Comparison of ENCODE assay signal across 9 mouse cellular contexts in the genomic region with DNA sequence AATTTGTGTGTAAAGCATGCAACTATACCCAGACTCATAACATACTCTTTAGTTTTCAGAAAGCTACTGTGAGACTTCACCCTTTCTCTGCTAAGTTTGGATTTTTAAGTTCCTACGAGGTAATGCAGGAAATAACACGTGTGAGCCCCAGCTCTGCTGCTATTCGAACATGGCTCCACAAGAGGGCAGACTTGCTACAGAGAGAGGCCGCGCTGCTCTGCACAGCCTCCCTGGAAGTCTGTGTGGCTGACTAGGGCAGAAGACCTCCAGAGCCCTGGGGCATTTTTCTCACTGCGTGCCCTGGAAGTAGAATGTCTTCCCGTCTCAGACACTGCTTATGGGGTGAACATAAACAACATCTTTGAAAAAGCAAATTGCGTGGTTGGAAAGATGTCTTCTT.
DNase-seq lines count a peak whose midpoint lies in the region; ATAC-seq lines count a peak whose summit lies in the region.
"Had no signal": no experiment of that assay in that cellular context is flagged by ENCODE, and none has a peak within 500 bp of the region (broad histone marks: within the 10 kb centered on the region; RNA-seq: fewer than 3 reads in every experiment).

No protein-coding gene starts in this region.

- H3K9me3 ChIP-seq in heart, embryonic 10.5 days = no peaks in the 10 kb centered on the region
- no peaks in the 10 kb centered on the region for H3K9me3 ChIP-seq in midbrain, embryonic 15.5 days

- no peak overlapping the region for H3K27ac ChIP-seq in heart, embryonic 10.5 days
- H3K27ac ChIP-seq in midbrain, embryonic 15.5 days = no peak overlapping the region

- peak; percentile 79 for DNase-seq in heart, embryonic 10.5 days (ENCODE audit: low spot score)
- no peak for DNase-seq in heart, adult 8-10 months (ENCODE audit: low spot score)
- DNase-seq in brain, adult 2 months (ENCODE audit: low read depth, low spot score) = peak; percentile 78
- peak; percentile 1 for DNase-seq in fibroblast of lung, adult 2 months (ENCODE audit: low read depth)
- DNase-seq in induced T-regulatory cell, adult 2 months (ENCODE audit: low read depth) = peak; percentile 0
- DNase-seq in left cerebral cortex, postnatal 10 days (ENCODE audit: extremely low spot score in 1 of 2, low spot score in 2 of 2) = peak; percentile 49 to 63
- DNase-seq in testis, postnatal 10 days (ENCODE audit: low spot score) = peak; percentile 69

- H3K4me1 ChIP-seq in heart, embryonic 10.5 days = no peaks in the 10 kb centered on the region
- no peaks in the 10 kb centered on the region for H3K4me1 ChIP-seq in midbrain, embryonic 15.5 days
- H3K4me1 ChIP-seq: megakaryocyte, embryonic 14.5 days had no signal

- H3K9ac ChIP-seq in midbrain, embryonic 15.5 days = no peak overlapping the region

- no peaks in the 10 kb centered on the region for H3K36me3 ChIP-seq in heart, embryonic 10.5 days
- no peaks in the 10 kb centered on the region for H3K36me3 ChIP-seq in midbrain, embryonic 15.5 days (replicated peaks)

- peak; percentile 86 for ATAC-seq in midbrain, embryonic 15.5 days (replicated peaks)

- intact Hi-C loops in left cerebral cortex, postnatal 10 days (cut with DNase I) = no loop called here

- WGBS in heart, embryonic 10.5 days = 20% methylated on average over 8 of the region's 8 CpGs
- WGBS in midbrain, embryonic 15.5 days = 15% methylated on average over 8 of the region's 8 CpGs

- H3K4me2 ChIP-seq in midbrain, embryonic 15.5 days = no peak overlapping the region

- no peak overlapping the region for H3K4me3 ChIP-seq in heart, embryonic 10.5 days
- H3K4me3 ChIP-seq in midbrain, embryonic 15.5 days = no peak overlapping the region
- H3K4me3 ChIP-seq: megakaryocyte, embryonic 14.5 days had no signal

- no peaks in the 10 kb centered on the region for H3K27me3 ChIP-seq in heart, embryonic 10.5 days (ENCODE audit: insufficient read depth, poor library complexity, severe bottlenecking)
- no peaks in the 10 kb centered on the region for H3K27me3 ChIP-seq in midbrain, embryonic 15.5 days (replicated peaks)
- H3K27me3 ChIP-seq: megakaryocyte, embryonic 14.5 days had no signal
